Mouse (Mus musculus) heart, embryonic 15.5 days (tissue): ENCODE data around the gene Pabpc4l. TPM values are rescaled to one million over a fixed set of nuclear protein-coding genes. Genes with fewer than 3 reads are reported as not detected.
"Not testable (repeated sequence)": the region's sequence is repeated elsewhere in the genome, so short reads cannot be mapped to it uniquely, and the experiment has no call there.

Experiments used
- ATAC-seq: fragments of 200-750 bp; cut with Nextera tagmentation; replicated peaks from 2 replicates; pipeline ENCODE4 v1.8.0; 2017; ENCODE audit warnings: low read depth, moderate TSS enrichment; ENCODE audit not compliant: insufficient number of reproducible peaks, insufficient read depth, low FRiP score
- H3K27ac ChIP-seq: fragments of 300-500 bp; sonication (generic); 2 replicates; pipeline ENCODE4 v1.5.1; 2015; ENCODE audit warnings: mild to moderate bottlenecking, inconsistent platforms
- H3K27me3 ChIP-seq: fragments of 300-500 bp; sonication (generic); 2 replicates; pipeline ENCODE4 v1.6.1; 2015; ENCODE audit warnings: inconsistent platforms
- H3K36me3 ChIP-seq: fragments of 300-500 bp; sonication (generic); 2 replicates; pipeline ENCODE4 v1.6.1; 2015; ENCODE audit warnings: mild to moderate bottlenecking, inconsistent platforms
- H3K4me1 ChIP-seq: fragments of 300-500 bp; sonication (generic); replicated peaks from 2 replicates; pipeline ENCODE4 v1.6.1; 2015; ENCODE audit warnings: inconsistent platforms
- H3K4me2 ChIP-seq: fragments of 300-500 bp; sonication (generic); 2 replicates; pipeline ENCODE4 v1.6.1; 2015; ENCODE audit warnings: inconsistent platforms, mild to moderate bottlenecking, moderate library complexity
- H3K4me3 ChIP-seq: fragments of 300-500 bp; sonication (generic); 2 replicates; pipeline ENCODE4 v1.5.1; 2015; ENCODE audit warnings: mild to moderate bottlenecking, inconsistent platforms
- H3K9ac ChIP-seq: fragments of 300-500 bp; sonication (generic); 2 replicates; pipeline ENCODE4 v1.6.1; 2015; ENCODE audit warnings: mild to moderate bottlenecking, inconsistent platforms
- H3K9me3 ChIP-seq: fragments of 300-500 bp; sonication (generic); replicated peaks from 2 replicates; pipeline ENCODE4 v1.6.1; 2016; ENCODE audit warnings: inconsistent platforms
- WGBS: fragments of 180-500 bp; shearing (Covaris S2); methylation state at CpG from one replicate; pipeline ENCODE4 v1.1.7; 2015; ENCODE audit warnings: mixed read lengths; 5-methylcytosine and 5-hydroxymethylcytosine counted together
- polyA plus RNA-seq: library from polyadenylated mRNA; unstranded; fragments of >200 nt; fragmentation: Nextera tagmentation; extraction: Ambion mirVana; gene quantifications from 2 replicates; pipeline ENCODE4 v1.2.1, GENCODE M21; 2015

The Pabpc4l gene
- 7.3 and 9.9 TPM in 2 replicates for polyA plus RNA-seq

GRCm38 (mm10) chr3:46447481-46448265 lies at the start of gene Pabpc4l:
Gene Pabpc4l, minus strand, starts transcription at chr3:46448219.
- peak within 1 kb of the TSS; percentile 71 for H3K4me3 ChIP-seq
- WGBS: under 1% methylated on average over 37 of the region's 37 CpGs
- H3K9ac ChIP-seq: peak within 1 kb of the TSS; percentile 65
- H3K4me2 ChIP-seq: peak within 1 kb of the TSS; percentile 80
- no peaks in the 10 kb centered on the region for H3K9me3 ChIP-seq
- no peaks in the 10 kb centered on the region for H3K27me3 ChIP-seq
- peak; percentile 87 for ATAC-seq
- no peaks in the 10 kb centered on the region for H3K4me1 ChIP-seq
- peak within 1 kb of the TSS; percentile 82 for H3K27ac ChIP-seq
- H3K36me3 ChIP-seq: no peaks in the 10 kb centered on the region

- no peak for ATAC-seq
- H3K9me3 ChIP-seq: no peaks in the 10 kb centered on the region
- no peak overlapping the region for H3K4me3 ChIP-seq
- 53% methylated on average over 5 of the region's 5 CpGs for WGBS
- H3K27ac ChIP-seq: no peak overlapping the region
- no peaks in the 10 kb centered on the region for H3K36me3 ChIP-seq
- H3K9ac ChIP-seq: no peak overlapping the region
- H3K27me3 ChIP-seq: no peaks in the 10 kb centered on the region
- H3K4me1 ChIP-seq: no peaks in the 10 kb centered on the region
- H3K4me2 ChIP-seq: 0 out of 2 replicates have a peak overlapping the region, but pooled peaks have one; percentile 41
These were observed 42.9 kb upstream of the Pabpc4l start for GRCm38 (mm10) chr3:46490989-46491259.

- 55% methylated on average over 15 of the region's 15 CpGs for WGBS
- Histone ChIP-seq H3K4me3 (peak overlapping the region; percentile 30), H3K9me3 (no peaks in the 10 kb centered on the region), H3K9ac (no peak overlapping the region), H3K27ac (no peak overlapping the region), H3K36me3 (no peaks in the 10 kb centered on the region), H3K4me1 (no peaks in the 10 kb centered on the region), H3K4me2 (peak overlapping the region; percentile 41), H3K27me3 (no peaks in the 10 kb centered on the region)
- ATAC-seq: no peak
These were observed 42.3 kb upstream of the Pabpc4l start for GRCm38 (mm10) chr3:46490132-46490988.

- not testable (repeated sequence) for ATAC-seq, H3K27me3 ChIP-seq, H3K27ac ChIP-seq, H3K4me3 ChIP-seq, H3K9ac ChIP-seq, H3K4me1 ChIP-seq, H3K36me3 ChIP-seq, H3K4me2 ChIP-seq, H3K9me3 ChIP-seq
- WGBS: 71% methylated on average over 1 of the region's 1 CpGs
These were observed 38.1 kb upstream of the Pabpc4l start for GRCm38 (mm10) chr3:46486091-46486490.

- Histone ChIP-seq H3K27me3 (no peaks in the 10 kb centered on the region), H3K4me2 (peak overlapping the region; percentile 80), H3K27ac (peak overlapping the region; percentile 82), H3K4me1 (no peaks in the 10 kb centered on the region), H3K4me3 (peak overlapping the region; percentile 71), H3K36me3 (no peaks in the 10 kb centered on the region), H3K9ac (peak overlapping the region; percentile 65), H3K9me3 (no peaks in the 10 kb centered on the region)
- whole genome bisulfite sequencing: 11% methylated on average over 5 of the region's 5 CpGs
- ATAC-seq: no peak
These were observed 180 bp upstream of the Pabpc4l start for GRCm38 (mm10) chr3:46448266-46448532.

- H3K4me1 ChIP-seq: no peaks in the 10 kb centered on the region
- H3K27me3 ChIP-seq: no peaks in the 10 kb centered on the region
- H3K4me2 ChIP-seq: no peak overlapping the region
- no peak for ATAC-seq
- no peaks in the 10 kb centered on the region for H3K9me3 ChIP-seq
- H3K27ac ChIP-seq: no peak overlapping the region
- H3K4me3 ChIP-seq: no peak overlapping the region
- no peaks in the 10 kb centered on the region for H3K36me3 ChIP-seq
- H3K9ac ChIP-seq: no peak overlapping the region
These were observed 16.6 kb downstream of the Pabpc4l start for GRCm38 (mm10) chr3:46431416-46431815.
